Mouse (Mus musculus): ENCODE data around the gene Hyls1. TPM values are rescaled to one million over a fixed set of nuclear protein-coding genes. Genes with fewer than 3 reads are reported as not detected.

Hyls1 gene
- polyA plus RNA-seq, 1 experiment: 0.34 TPM

DNA sequence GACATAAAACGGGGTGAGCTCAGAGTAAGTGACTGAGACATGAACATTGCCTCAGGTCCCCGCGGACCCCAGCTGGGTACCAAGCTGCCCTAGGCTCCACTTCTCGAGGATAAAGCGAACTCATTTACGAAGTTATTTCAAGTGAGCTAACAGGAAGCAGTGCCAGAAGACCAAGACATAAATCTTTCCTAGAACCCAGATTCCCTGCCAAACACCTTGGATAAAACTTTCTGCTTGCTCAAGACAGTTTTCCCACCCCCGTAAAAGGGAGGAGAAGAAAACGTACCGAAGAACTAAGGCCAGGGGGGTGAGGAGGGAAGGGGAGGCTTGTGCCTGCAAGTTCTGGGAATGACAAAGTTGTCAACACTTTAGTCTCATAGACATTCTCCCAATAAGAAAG is 36.9 kb downstream of the Hyls1 start:
- 81% methylated on average over 9 of the region's 9 CpGs for WGBS
- Histone ChIP-seq H3K36me3 (ENCODE audit: control insufficient read depth, insufficient read depth, low read length) (no peaks in the 10 kb centered on the region), H3K27me3 (ENCODE audit: control insufficient read depth, insufficient read depth, low read length) (no peaks in the 10 kb centered on the region), H3K27ac (ENCODE audit: insufficient read depth, low read depth, low read length) (no peak overlapping the region), H3K4me3 (ENCODE audit: low read depth, low read length) (no peak overlapping the region), H3K4me1 (ENCODE audit: control insufficient read depth, insufficient read depth, insufficient read length, low read length) (peaks cover 2% of the 10 kb centered on the region; the same call in 1 of the 2 replicates)
- TF ChIP-seq CTCF (IDR thresholded peaks at IDR 0.05; ENCODE audit: extremely low read depth, insufficient read length, insufficient replicate concordance, low read depth, low read length): no peak
- no peak for TF ChIP-seq POLR2A (IDR thresholded peaks at IDR 0.05; ENCODE audit: low read depth, low read length)

DNA sequence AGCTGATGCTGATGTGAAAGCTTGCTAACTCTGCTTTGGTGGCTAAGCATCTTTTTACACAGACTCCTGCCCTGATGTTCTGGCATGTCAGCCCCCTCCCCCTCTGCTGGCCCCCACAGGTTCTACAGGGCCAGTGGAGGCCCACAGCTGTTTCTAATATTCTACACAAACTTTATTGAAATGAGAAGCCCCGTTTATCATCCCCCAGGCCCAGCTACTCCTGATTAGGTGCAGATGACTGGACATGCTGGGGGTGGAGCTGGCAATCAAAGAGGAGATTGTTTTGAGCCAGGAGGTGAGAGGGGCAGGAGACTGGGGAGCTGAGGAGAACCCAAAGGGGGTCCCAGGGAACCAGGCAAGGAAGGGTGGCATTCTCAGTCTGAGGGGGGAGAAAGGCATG is 40.4 kb downstream of the Hyls1 start:
- TF ChIP-seq CTCF (IDR thresholded peaks at IDR 0.05; ENCODE audit: extremely low read depth, insufficient read length, insufficient replicate concordance, low read depth, low read length) (no peak), POLR2A (IDR thresholded peaks at IDR 0.05; ENCODE audit: low read depth, low read length) (no peak)
- Histone ChIP-seq H3K27ac (ENCODE audit: insufficient read depth, low read depth, low read length) (no peak overlapping the region), H3K4me1 (ENCODE audit: control insufficient read depth, insufficient read depth, insufficient read length, low read length) (no peaks in the 10 kb centered on the region), H3K36me3 (ENCODE audit: control insufficient read depth, insufficient read depth, low read length) (no peaks in the 10 kb centered on the region), H3K27me3 (ENCODE audit: control insufficient read depth, insufficient read depth, low read length) (no peaks in the 10 kb centered on the region), H3K4me3 (ENCODE audit: low read depth, low read length) (no peak overlapping the region)
- WGBS: 9% methylated on average over 1 of the region's 1 CpGs

GRCm38 (mm10) chr9:35529141-35529540 is 41.1 kb downstream of the Hyls1 start:
- no peaks in the 10 kb centered on the region for H3K4me1 ChIP-seq (ENCODE audit: control insufficient read depth, insufficient read depth, insufficient read length, low read length)
- H3K36me3 ChIP-seq (ENCODE audit: control insufficient read depth, insufficient read depth, low read length): no peaks in the 10 kb centered on the region
- H3K27ac ChIP-seq (ENCODE audit: insufficient read depth, low read depth, low read length): no peak overlapping the region
- H3K27me3 ChIP-seq (ENCODE audit: control insufficient read depth, insufficient read depth, low read length): no peaks in the 10 kb centered on the region
- H3K4me3 ChIP-seq (ENCODE audit: low read depth, low read length): no peak overlapping the region
- no peak for TF ChIP-seq POLR2A (IDR thresholded peaks at IDR 0.05; ENCODE audit: low read depth, low read length)
- WGBS: 64% methylated on average over 3 of the region's 3 CpGs

DNA sequence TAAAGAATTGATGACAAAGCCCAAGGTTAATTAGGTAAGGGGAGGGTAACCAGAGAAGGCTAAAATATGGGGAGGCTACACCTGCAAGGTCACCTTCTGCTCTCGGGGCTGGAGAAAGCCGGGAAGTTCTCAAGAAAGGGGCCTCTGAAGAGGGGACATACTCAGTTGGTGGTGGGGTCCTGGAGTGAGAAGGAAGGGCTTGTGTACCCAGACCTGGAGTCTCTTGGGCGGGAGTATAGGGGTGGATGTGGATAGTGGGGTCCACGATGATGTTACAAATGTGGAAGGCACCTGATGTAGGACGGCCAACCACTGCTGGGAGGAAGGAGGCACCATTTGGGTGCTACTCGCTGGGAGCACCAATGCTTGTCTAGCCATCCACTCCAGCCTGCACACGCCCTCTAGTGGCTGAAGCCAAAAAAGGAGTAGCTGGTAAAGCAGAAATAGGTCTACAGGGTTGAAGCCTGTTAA is 46.2 kb downstream of the Hyls1 start:
- H3K27ac ChIP-seq (ENCODE audit: insufficient read depth, low read depth, low read length): no peak overlapping the region
- TF ChIP-seq CTCF (IDR thresholded peaks at IDR 0.05; ENCODE audit: extremely low read depth, insufficient read length, insufficient replicate concordance, low read depth, low read length) (peak; percentile 77; the same call in 1 of the 2 replicates), POLR2A (IDR thresholded peaks at IDR 0.05; ENCODE audit: low read depth, low read length) (no peak)
- no peaks in the 10 kb centered on the region for H3K36me3 ChIP-seq (ENCODE audit: control insufficient read depth, insufficient read depth, low read length)
- no peaks in the 10 kb centered on the region for H3K27me3 ChIP-seq (ENCODE audit: control insufficient read depth, insufficient read depth, low read length)
- WGBS: 29% methylated on average over 7 of the region's 7 CpGs
- peaks cover 5% of the 10 kb centered on the region; the same call in 1 of the 2 replicates for H3K4me1 ChIP-seq (ENCODE audit: control insufficient read depth, insufficient read depth, insufficient read length, low read length)
- H3K4me3 ChIP-seq (ENCODE audit: low read depth, low read length): no peak overlapping the region

GRCm38 (mm10) chr9:35523541-35523940 is 46.7 kb downstream of the Hyls1 start:
- peaks cover 5% of the 10 kb centered on the region; the same call in 1 of the 2 replicates for H3K4me1 ChIP-seq (ENCODE audit: control insufficient read depth, insufficient read depth, insufficient read length, low read length)
- H3K4me3 ChIP-seq (ENCODE audit: low read depth, low read length): no peak overlapping the region
- H3K27ac ChIP-seq (ENCODE audit: insufficient read depth, low read depth, low read length): no peak overlapping the region
- no peaks in the 10 kb centered on the region for H3K27me3 ChIP-seq (ENCODE audit: control insufficient read depth, insufficient read depth, low read length)
- TF ChIP-seq POLR2A (IDR thresholded peaks at IDR 0.05; ENCODE audit: low read depth, low read length): no peak
- no peaks in the 10 kb centered on the region for H3K36me3 ChIP-seq (ENCODE audit: control insufficient read depth, insufficient read depth, low read length)
- WGBS: 63% methylated on average over 5 of the region's 5 CpGs

- Histone ChIP-seq H3K27me3 (ENCODE audit: control insufficient read depth, insufficient read depth, low read length) (no peaks in the 10 kb centered on the region), H3K4me1 (ENCODE audit: control insufficient read depth, insufficient read depth, insufficient read length, low read length) (peaks cover 5% of the 10 kb centered on the region; the same call in 1 of the 2 replicates), H3K4me3 (ENCODE audit: low read depth, low read length) (no peak overlapping the region), H3K36me3 (ENCODE audit: control insufficient read depth, insufficient read depth, low read length) (no peaks in the 10 kb centered on the region), H3K27ac (ENCODE audit: insufficient read depth, low read depth, low read length) (no peak overlapping the region)
- 92% methylated on average over 1 of the region's 1 CpGs for WGBS
- TF ChIP-seq POLR2A (IDR thresholded peaks at IDR 0.05; ENCODE audit: low read depth, low read length) (no peak), CTCF (IDR thresholded peaks at IDR 0.05; ENCODE audit: extremely low read depth, insufficient read length, insufficient replicate concordance, low read depth, low read length) (no peak)
Measured at GRCm38 (mm10) chr9:35522821-35523515, 47.2 kb downstream of the Hyls1 start.

DNA sequence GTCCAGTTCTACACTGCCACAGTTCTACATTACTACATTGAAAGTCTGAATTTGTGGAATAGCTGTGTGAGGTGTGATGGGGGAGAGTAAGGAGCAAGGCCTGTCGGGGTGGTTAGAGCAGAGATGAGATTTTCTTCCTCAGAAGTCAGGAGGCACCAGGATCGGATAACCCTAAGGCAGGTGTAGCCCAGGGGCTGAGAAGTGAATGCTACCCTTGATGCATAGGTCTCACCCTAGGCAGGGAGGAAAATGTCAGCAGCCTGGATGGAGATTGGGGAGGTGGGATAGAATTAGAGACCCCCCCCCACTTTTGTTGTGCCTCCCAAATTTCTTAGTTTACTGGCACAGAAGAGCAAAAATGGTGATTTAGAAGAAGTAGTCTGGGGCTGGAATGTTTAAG is 48.0 kb downstream of the Hyls1 start:
- Histone ChIP-seq H3K36me3 (ENCODE audit: control insufficient read depth, insufficient read depth, low read length) (no peaks in the 10 kb centered on the region), H3K27ac (ENCODE audit: insufficient read depth, low read depth, low read length) (no peak overlapping the region), H3K4me1 (ENCODE audit: control insufficient read depth, insufficient read depth, insufficient read length, low read length) (peaks cover 5% of the 10 kb centered on the region; the same call in 1 of the 2 replicates), H3K27me3 (ENCODE audit: control insufficient read depth, insufficient read depth, low read length) (no peaks in the 10 kb centered on the region), H3K4me3 (ENCODE audit: low read depth, low read length) (no peak overlapping the region)
- TF ChIP-seq POLR2A (IDR thresholded peaks at IDR 0.05; ENCODE audit: low read depth, low read length) (no peak), CTCF (IDR thresholded peaks at IDR 0.05; ENCODE audit: extremely low read depth, insufficient read length, insufficient replicate concordance, low read depth, low read length) (no peak)
- WGBS: 81% methylated on average over 2 of the region's 2 CpGs

Measured in small intestine, adult 2 months (tissue).